Mouse (Mus musculus) heart, embryonic 13.5 days (tissue): Measurements from ENCODE around the gene Ankrd22. TPM values are rescaled to one million over a fixed set of nuclear protein-coding genes. Genes with fewer than 3 reads are reported as not detected.

ENCODE experiments used
- ATAC-seq: fragments of 200-750 bp; cut with Nextera tagmentation; 2 replicates; pipeline ENCODE4 v1.8.0; 2017; ENCODE audit warnings: moderate TSS enrichment; ENCODE audit not compliant: insufficient number of reproducible peaks, low FRiP score, low TSS enrichment; ENCODE audit errors: extremely low read depth
- H3K27ac ChIP-seq: fragments of 300-500 bp; sonication (generic); replicated peaks from 2 replicates; pipeline ENCODE4 v1.5.1; 2015; ENCODE audit warnings: moderate library complexity, mild to moderate bottlenecking, inconsistent platforms
- H3K27me3 ChIP-seq: fragments of 300-500 bp; sonication (generic); replicated peaks from 2 replicates; pipeline ENCODE4 v1.6.1; 2015; ENCODE audit warnings: mild to moderate bottlenecking, inconsistent platforms
- H3K36me3 ChIP-seq: fragments of 300-500 bp; sonication (generic); 2 replicates; pipeline ENCODE4 v1.6.1; 2015; ENCODE audit warnings: mild to moderate bottlenecking, inconsistent platforms
- H3K4me1 ChIP-seq: fragments of 300-500 bp; sonication (generic); 2 replicates; pipeline ENCODE4 v1.6.1; 2015; ENCODE audit warnings: inconsistent platforms
- H3K4me2 ChIP-seq: fragments of 300-500 bp; sonication (generic); 2 replicates; pipeline ENCODE4 v1.6.1; 2015; ENCODE audit warnings: inconsistent platforms, mild to moderate bottlenecking, moderate library complexity
- H3K4me3 ChIP-seq: fragments of 300-500 bp; sonication (generic); 2 replicates; pipeline ENCODE4 v1.5.1; 2015; ENCODE audit warnings: moderate library complexity, mild to moderate bottlenecking, inconsistent platforms
- H3K9ac ChIP-seq: fragments of 300-500 bp; sonication (generic); 2 replicates; pipeline ENCODE4 v1.6.1; 2015; ENCODE audit warnings: inconsistent platforms, mild to moderate bottlenecking, moderate library complexity
- H3K9me3 ChIP-seq: fragments of 300-500 bp; sonication (generic); 2 replicates; pipeline ENCODE4 v1.6.1; 2016; ENCODE audit warnings: inconsistent platforms
- WGBS: fragments of 180-500 bp; shearing (Covaris S2); methylation state at CpG from one replicate; pipeline ENCODE4 v1.1.7; 2015; ENCODE audit warnings: mixed read lengths; 5-methylcytosine and 5-hydroxymethylcytosine counted together
- polyA plus RNA-seq: library from polyadenylated mRNA; unstranded; fragments of >200 nt; fragmentation: Nextera tagmentation; extraction: Ambion mirVana; gene quantifications from 2 replicates; pipeline ENCODE4 v1.2.1, GENCODE M21; 2015

Gene Ankrd22
- polyA plus RNA-seq, 1 experiment from 2014 or later, result 0.05 TPM

DNA sequence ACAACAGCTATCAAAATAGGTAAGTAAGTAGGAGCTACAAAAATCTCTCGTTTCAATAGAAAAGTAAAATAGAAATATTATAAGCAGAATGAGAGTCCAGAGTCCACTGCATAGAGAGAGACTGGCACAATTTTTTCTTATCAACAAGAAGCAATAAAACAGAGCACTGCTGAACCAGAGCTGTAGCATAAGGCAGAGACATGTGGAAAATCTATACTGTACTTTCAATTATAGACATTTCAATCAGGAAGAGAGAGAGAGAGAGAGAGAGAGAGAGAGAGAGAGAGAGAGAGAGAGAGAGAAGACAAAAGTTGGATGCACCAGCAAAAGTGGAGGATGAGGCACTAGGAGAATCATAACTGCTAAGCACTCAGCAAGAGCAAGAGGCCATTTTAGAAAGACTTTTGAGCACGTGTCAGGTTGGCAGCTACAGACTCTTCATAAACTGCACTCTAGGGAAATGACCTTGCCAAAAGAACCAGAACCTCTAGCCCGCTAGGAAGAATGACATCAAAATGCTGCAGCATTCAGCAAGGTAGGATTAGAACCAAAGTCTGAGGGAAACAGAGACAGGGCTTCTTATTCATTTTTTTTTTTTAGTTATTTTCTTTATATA lies 26.3 kb downstream of the Ankrd22 start:
- Histone ChIP-seq H3K36me3 (no peaks in the 10 kb centered on the region), H3K4me1 (no peaks in the 10 kb centered on the region), H3K4me2 (no peak overlapping the region), H3K27ac (no peak overlapping the region), H3K9me3 (no peaks in the 10 kb centered on the region), H3K4me3 (no peak overlapping the region), H3K9ac (no peak overlapping the region), H3K27me3 (no peaks in the 10 kb centered on the region)
- WGBS, result 59% methylated on average over 3 of the region's 3 CpGs
- no peak for ATAC-seq

DNA sequence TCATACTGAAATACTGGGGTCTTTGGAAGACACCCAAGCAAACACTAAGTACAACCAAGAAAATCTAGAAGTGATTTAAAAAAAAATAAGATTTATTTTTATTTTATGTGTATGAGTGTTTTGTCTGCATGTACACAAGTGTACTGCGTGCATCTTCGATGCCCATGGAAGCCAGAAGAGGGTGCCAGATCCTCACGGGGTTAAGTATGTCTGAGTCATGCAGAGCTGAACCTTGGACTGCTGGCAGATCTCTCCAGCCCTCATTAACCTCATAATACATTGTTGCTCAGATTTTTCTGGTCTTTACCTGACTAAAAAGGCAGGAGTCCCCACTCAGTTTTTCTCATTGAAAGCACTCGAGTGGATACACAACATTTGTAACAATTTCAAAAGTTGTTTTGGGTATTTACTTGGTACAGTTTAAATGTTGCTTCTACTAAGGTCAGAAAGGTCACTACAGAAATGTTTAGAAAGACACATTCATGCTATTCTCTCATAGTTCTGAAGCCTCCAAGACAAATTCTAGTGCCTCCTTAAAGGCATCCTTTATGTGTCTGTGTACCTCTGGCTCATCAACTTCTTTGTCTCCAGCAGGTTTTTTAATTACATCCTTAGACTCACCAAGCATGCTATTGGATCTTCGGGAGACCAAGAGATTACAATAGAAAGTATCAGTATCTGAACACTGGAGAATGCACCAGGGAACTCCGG lies 27.0 kb downstream of the Ankrd22 start:
- H3K4me1 ChIP-seq, result no peaks in the 10 kb centered on the region
- WGBS, result 74% methylated on average over 6 of the region's 6 CpGs
- no peak overlapping the region for H3K27ac ChIP-seq
- no peak overlapping the region for H3K4me3 ChIP-seq
- ATAC-seq, result no peak
- H3K27me3 ChIP-seq, result no peaks in the 10 kb centered on the region
- H3K36me3 ChIP-seq, result no peaks in the 10 kb centered on the region
- no peak overlapping the region for H3K4me2 ChIP-seq
- H3K9ac ChIP-seq, result no peak overlapping the region
- H3K9me3 ChIP-seq, result no peaks in the 10 kb centered on the region

DNA sequence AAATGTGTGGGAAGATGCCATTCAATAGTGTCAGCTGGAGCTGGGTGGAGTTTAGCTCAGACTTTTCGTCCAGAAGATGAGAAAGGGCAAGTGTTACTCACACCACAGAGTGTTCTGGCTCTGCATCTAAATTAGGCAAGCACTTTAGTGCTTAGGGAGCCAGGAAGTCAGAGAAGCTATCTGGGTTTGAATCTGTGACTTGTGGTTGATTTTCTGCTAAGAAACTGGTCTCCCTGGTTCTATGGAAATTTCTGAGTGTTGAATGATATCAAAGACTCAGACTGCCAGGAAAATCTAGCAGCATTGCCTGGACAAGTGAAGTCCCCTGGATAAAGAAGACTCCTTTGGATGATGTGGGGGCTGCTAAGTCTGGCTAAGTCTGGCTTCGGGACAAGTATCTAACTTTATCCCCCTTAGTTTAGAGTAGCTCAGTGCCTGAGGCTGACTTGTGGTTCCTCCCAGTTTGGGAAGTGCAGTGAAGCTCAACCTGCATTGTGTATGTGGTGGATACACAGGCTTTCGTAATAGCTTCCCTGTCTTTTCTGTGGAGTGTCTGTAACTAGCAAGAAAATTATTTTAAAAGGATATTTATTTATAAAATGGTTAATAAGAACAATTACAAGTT lies 45.6 kb downstream of the Ankrd22 start:
- no peak overlapping the region for H3K4me2 ChIP-seq
- no peaks in the 10 kb centered on the region for H3K36me3 ChIP-seq
- no peak for ATAC-seq
- H3K9me3 ChIP-seq, result no peaks in the 10 kb centered on the region
- no peaks in the 10 kb centered on the region for H3K27me3 ChIP-seq
- no peaks in the 10 kb centered on the region for H3K4me1 ChIP-seq
- H3K9ac ChIP-seq, result no peak overlapping the region
- 44% methylated on average over 3 of the region's 3 CpGs for WGBS
- H3K4me3 ChIP-seq, result no peak overlapping the region
- H3K27ac ChIP-seq, result no peak overlapping the region

DNA sequence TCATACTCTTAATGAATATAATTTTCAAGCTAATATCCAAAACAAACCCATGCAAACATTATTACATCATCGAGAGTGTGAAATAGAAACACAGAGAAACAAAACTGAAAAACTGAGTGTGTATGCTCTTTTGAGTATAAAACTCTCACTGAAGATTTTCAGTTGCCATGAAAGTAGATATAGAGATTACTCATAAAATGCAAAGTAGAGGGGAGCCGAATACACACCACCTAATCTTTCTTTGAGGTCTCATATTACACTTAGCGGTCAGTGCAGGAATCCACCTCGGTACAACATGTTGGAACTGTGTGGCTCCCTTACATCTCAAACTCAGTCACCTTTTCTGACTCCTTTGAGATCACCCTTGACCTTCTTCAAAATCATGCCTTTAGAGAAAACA lies 46.2 kb downstream of the Ankrd22 start:
- Histone ChIP-seq H3K27me3 (no peaks in the 10 kb centered on the region), H3K36me3 (no peaks in the 10 kb centered on the region), H3K9me3 (no peaks in the 10 kb centered on the region), H3K9ac (no peak overlapping the region), H3K27ac (no peak overlapping the region), H3K4me1 (peaks cover 3% of the 10 kb centered on the region; the same call in 1 of the 2 replicates), H3K4me3 (no peak overlapping the region), H3K4me2 (no peak overlapping the region)
- ATAC-seq, result no peak
- 57% methylated on average over 4 of the region's 4 CpGs for WGBS

DNA sequence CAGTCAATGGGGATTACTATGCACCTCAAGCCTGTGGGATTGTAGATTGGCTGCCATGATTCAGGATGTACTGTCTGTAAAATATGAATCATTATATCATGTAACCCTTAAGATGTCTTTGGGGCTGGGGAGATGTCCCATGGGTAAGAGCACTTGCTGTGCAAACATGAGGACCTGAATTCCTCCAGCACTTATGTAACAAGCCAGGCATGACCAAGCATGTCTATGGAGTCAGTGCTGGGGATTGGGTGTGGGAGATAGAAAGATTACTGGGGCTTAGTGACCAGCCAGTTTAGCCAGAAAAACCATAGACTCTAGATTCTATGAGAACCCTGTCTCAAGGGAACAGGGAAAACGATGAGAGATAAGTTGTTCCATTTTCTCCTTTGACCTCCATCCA lies 46.8 kb downstream of the Ankrd22 start:
- no peak overlapping the region for H3K27ac ChIP-seq
- ATAC-seq, result no peak
- H3K9ac ChIP-seq, result no peak overlapping the region
- no peaks in the 10 kb centered on the region for H3K36me3 ChIP-seq
- no peaks in the 10 kb centered on the region for H3K27me3 ChIP-seq
- H3K4me2 ChIP-seq, result no peak overlapping the region
- H3K9me3 ChIP-seq, result no peaks in the 10 kb centered on the region
- H3K4me1 ChIP-seq, result peaks cover 3% of the 10 kb centered on the region; the same call in 1 of the 2 replicates
- WGBS, result 55% methylated on average over 1 of the region's 1 CpGs
- H3K4me3 ChIP-seq, result no peak overlapping the region

DNA sequence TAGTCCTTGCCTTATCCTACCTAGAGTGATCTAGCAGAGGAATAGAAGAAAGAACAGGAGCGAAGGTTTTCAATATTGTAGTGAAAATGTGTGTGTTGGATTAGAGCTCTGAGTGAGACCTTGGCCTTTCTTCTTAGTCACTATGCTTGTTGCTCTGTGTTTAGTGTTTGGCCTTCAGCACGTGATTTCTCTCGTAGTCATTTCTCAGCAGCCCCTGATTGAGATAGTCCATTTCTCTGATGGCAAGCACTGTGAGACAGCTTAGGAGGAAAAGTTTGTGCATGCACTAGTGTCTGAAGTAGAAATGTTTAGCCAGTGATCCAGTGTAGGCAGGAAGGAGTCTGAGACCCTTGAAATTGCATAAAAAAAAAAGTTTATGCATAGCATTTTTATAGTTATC lies 61.0 kb downstream of the Ankrd22 start:
- no peak overlapping the region for H3K4me2 ChIP-seq
- no peaks in the 10 kb centered on the region for H3K4me1 ChIP-seq
- no peak overlapping the region for H3K27ac ChIP-seq
- no peak for ATAC-seq
- no peaks in the 10 kb centered on the region for H3K36me3 ChIP-seq
- WGBS, result 71% methylated on average over 3 of the region's 3 CpGs
- no peaks in the 10 kb centered on the region for H3K9me3 ChIP-seq
- H3K27me3 ChIP-seq, result no peaks in the 10 kb centered on the region
- H3K9ac ChIP-seq, result no peak overlapping the region
- H3K4me3 ChIP-seq, result no peak overlapping the region

DNA sequence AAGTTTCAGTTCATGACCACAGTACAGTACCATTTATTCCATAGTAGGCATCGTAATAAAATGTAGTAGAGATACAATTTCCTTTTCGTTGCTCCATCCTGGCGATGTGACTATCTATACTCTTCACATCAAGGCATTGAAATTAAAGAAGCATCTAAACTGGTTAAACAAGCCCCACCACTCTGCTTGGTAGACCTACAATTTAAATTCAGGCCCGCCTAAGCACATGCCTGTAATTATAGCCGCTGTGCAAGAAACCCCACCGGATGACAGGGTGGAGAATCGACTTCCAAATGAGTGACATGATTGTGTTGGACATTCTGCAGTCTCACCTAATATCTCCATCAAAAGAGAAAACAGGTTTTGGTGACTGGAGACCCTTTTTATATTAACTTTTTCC lies 64.0 kb downstream of the Ankrd22 start:
- H3K9ac ChIP-seq, result no peak overlapping the region
- H3K36me3 ChIP-seq, result no peaks in the 10 kb centered on the region
- 83% methylated on average over 7 of the region's 7 CpGs for WGBS
- no peaks in the 10 kb centered on the region for H3K27me3 ChIP-seq
- no peak overlapping the region for H3K4me3 ChIP-seq
- no peak overlapping the region for H3K4me2 ChIP-seq
- H3K9me3 ChIP-seq, result no peaks in the 10 kb centered on the region
- ATAC-seq, result no peak
- no peak overlapping the region for H3K27ac ChIP-seq
- H3K4me1 ChIP-seq, result no peaks in the 10 kb centered on the region

DNA sequence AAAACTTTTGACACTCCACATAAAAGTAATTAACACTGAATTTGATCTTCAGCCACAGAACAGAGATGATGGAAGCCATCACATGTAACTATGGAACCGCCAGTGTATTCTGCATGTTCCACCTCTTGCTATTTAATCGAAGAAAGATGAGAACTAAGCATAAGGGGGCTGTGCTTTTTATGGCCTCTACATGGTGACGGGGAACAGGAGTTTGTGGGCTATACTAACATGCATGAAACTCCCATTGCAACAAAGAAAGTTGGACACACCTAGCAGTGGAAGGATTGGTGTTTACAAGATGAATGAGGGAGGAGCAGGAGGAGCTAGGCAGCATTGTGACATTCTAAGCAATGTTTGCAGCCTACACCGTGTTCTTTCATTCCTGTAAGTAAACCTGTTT lies 65.2 kb downstream of the Ankrd22 start, which contains the start of gene Lipm:
Gene Lipm, plus strand, starts transcription at position 301 of the 400 bp plus-strand sequence.
- Histone ChIP-seq H3K4me1 (no peaks in the 10 kb centered on the region), H3K9ac (no peak within 1 kb of the TSS), H3K4me2 (no peak within 1 kb of the TSS), H3K27ac (no peak within 1 kb of the TSS), H3K27me3 (no peaks in the 10 kb centered on the region), H3K36me3 (no peaks in the 10 kb centered on the region), H3K4me3 (no peak within 1 kb of the TSS), H3K9me3 (no peaks in the 10 kb centered on the region)
- no peak for ATAC-seq
- WGBS, result 76% methylated on average over 4 of the region's 4 CpGs

DNA sequence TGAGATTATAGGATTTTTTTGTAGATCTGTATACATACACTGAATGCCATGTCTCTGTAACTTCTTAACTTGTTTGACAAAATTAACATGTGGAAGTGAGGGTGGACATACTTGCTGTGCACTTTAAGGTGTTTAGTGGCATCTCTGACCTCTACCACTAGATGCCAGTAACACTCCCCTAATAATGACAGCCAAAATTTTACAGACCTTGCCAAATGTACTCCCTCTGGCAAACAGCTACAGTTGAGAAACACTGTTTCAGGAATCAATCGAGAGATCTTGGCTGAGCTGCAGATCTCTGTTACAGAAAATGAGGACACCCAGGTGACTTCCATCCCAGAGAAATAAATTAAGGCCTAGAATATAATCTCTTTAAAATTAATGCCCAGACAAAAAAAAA lies 69.6 kb downstream of the Ankrd22 start:
- ATAC-seq, result no peak
- H3K27me3 ChIP-seq, result no peaks in the 10 kb centered on the region
- no peak overlapping the region for H3K4me2 ChIP-seq
- H3K9me3 ChIP-seq, result no peaks in the 10 kb centered on the region
- H3K36me3 ChIP-seq, result no peaks in the 10 kb centered on the region
- H3K27ac ChIP-seq, result no peak overlapping the region
- H3K9ac ChIP-seq, result no peak overlapping the region
- H3K4me3 ChIP-seq, result no peak overlapping the region
- no peaks in the 10 kb centered on the region for H3K4me1 ChIP-seq
- 51% methylated on average over 1 of the region's 1 CpGs for WGBS

DNA sequence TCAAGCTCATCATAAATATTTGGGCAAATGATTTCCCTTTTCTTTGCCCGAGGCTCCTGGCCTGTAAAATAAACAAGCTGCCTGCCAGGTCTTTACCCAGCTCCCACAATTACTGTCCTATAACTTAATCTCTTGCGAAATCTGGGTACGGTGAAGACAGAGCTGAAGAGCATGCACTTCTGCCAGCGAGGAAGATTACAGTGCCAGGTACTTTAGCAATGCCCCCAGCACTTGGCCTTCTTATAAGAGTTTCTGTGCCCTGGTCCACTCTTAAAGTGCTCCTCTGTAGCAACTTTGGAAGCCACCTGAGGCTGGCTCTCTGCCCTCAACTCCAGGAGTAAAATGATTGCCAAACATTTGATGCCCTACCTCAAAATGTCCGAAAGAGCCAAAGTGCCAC lies 70.5 kb downstream of the Ankrd22 start:
- no peaks in the 10 kb centered on the region for H3K4me1 ChIP-seq
- H3K4me2 ChIP-seq, result no peak overlapping the region
- no peak overlapping the region for H3K9ac ChIP-seq
- no peaks in the 10 kb centered on the region for H3K36me3 ChIP-seq
- H3K4me3 ChIP-seq, result no peak overlapping the region
- no peaks in the 10 kb centered on the region for H3K27me3 ChIP-seq
- ATAC-seq, result no peak
- H3K27ac ChIP-seq, result no peak overlapping the region
- 60% methylated on average over 5 of the region's 5 CpGs for WGBS
- no peaks in the 10 kb centered on the region for H3K9me3 ChIP-seq

DNA sequence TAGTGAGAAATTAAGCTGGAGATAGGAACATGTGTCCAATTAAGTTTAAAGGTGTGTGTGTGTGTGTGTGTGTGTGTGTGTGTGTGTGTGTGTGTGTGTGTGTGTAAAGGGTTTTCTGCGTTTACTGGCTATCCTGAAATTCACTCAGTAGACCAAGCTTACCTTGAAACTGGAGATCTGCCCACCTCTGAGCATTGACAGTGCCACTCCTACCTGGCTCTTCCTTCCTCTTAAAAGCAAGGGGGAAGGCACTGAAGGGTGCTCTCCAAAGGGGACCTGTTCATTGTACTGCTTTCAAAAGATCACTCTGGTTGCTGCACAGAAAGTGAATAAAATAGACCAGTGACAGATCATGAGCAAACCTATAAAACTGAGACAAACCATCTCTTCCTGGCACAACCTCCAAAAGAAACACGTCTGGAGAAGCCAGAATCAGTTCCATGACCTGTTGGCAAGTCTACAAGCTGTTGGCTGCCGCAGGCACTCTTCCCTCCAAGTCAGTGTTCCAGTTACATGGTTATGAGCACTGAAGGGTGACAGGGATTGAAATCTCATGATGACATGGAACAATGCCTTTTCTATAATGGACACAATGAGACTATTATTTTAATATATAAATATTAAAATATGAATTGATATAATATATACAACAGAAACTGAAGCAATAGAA lies 76.7 kb downstream of the Ankrd22 start:
- ATAC-seq, result no peak
- H3K4me1 ChIP-seq, result no peaks in the 10 kb centered on the region
- no peak overlapping the region for H3K27ac ChIP-seq
- no peak overlapping the region for H3K9ac ChIP-seq
- H3K4me2 ChIP-seq, result no peak overlapping the region
- 60% methylated on average over 3 of the region's 3 CpGs for WGBS
- no peak overlapping the region for H3K4me3 ChIP-seq
- H3K27me3 ChIP-seq, result no peaks in the 10 kb centered on the region
- H3K36me3 ChIP-seq, result no peaks in the 10 kb centered on the region
- H3K9me3 ChIP-seq, result no peaks in the 10 kb centered on the region
